Mouse (Mus musculus) CD4-positive, CD25-positive, alpha-beta regulatory T cell, adult 4 months (primary cell): ENCODE data around the gene Hikeshi. TPM values are rescaled to one million over a fixed set of nuclear protein-coding genes. Genes with fewer than 3 reads are reported as not detected.

Source experiments
- ATAC-seq: one replicate; pipeline ENCODE4 v1.8.0; 2017
- polyA plus RNA-seq, 2 experiments: library from polyadenylated mRNA; unstranded; fragments of 100-300 nt; shearing (Covaris generic); gene quantifications; one replicate each; pipeline ENCODE4 v1.2.1; 2017

Gene Hikeshi
- 10 to 100 TPM; 72.1 to 83.5 TPM for polyA plus RNA-seq

DNA sequence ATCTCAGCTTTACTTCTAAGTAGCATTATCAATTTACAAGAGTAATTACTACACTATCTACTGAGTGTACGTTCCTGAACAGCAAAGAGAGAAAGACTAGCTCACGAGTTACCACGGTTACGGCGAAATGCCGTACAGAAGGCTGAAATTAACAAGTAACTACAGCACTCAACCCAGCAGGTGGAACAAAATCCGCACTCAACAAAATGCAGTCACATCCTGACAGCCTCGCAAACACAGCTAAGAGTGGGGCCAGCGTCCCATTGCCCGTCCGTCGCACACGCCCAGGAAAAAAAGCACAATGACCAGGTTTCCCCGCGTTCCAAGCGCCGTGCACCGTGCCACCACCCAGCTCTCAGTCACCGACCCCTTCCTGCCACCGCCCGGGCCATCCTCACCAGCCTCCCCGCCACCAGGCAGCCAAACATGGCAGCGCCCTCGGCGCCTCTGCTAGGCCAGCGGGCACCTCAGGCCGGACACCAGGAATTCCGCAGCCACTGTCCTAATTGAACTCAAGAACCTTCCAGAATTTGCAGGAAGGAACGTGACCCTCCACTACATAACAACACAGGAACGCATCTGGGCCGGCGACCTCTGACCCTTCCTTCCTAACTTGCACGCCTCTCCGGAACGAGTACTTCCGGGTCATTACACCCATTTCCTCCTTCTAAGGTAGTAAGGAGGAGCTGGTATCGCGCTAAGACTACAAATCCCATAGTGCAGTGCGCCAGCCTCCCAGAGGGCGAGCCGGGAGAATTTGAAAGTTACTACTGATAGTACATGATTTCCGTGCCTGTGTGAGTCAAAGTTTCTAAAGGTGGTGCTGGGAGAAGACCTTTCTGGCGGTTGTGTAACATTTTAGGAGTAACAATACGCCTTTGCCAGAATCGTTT, at the start of gene Hikeshi:
Gene Hikeshi, minus strand, starts transcription at position 634 of the 893 bp plus-strand sequence.
- peak; percentile 98 for ATAC-seq

DNA sequence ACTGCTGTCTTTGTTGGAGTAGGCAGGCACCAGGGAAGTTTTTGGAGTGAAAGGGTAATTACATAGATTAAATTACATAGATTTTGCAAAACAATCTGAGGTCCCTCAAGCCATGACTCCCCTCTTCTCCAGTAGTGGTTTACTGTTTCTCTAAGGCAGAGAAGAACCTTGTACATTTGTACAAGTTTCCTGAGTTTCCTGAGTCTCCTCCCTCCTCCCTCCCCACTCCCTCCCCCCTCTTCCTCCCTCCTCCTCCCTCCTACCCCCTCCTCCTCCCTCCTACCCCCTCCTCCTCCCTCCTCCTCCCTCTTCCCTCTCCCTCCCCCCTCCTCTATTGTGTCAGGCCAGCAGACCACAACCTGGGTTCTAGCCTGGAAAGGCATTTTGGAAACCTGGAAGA, 43.4 kb upstream of the Hikeshi start:
- no peak for ATAC-seq

DNA sequence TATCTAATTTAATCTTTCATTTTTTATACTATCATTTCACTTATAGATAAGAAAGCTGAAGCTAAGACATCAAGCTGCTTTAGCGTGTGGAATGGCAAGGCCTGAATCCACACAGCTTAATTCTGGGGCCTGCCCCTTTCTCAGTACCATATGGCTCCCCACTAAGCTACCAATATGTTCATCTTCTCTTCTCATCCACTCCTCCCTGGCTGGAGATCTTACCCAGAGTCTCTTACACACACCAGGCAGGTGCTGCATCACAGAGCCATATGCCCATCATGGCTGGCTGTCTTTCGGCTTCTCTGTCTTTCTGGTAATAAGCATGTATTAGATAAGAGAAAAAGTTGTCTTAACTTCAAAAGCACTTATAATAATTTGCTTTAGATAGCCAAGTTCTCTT, 42.4 kb upstream of the Hikeshi start:
- ATAC-seq = no peak

- peak; percentile 2 for ATAC-seq
Measured at GRCm38 (mm10) chr7:89981557-89981956, 40.6 kb upstream of the Hikeshi start.

DNA sequence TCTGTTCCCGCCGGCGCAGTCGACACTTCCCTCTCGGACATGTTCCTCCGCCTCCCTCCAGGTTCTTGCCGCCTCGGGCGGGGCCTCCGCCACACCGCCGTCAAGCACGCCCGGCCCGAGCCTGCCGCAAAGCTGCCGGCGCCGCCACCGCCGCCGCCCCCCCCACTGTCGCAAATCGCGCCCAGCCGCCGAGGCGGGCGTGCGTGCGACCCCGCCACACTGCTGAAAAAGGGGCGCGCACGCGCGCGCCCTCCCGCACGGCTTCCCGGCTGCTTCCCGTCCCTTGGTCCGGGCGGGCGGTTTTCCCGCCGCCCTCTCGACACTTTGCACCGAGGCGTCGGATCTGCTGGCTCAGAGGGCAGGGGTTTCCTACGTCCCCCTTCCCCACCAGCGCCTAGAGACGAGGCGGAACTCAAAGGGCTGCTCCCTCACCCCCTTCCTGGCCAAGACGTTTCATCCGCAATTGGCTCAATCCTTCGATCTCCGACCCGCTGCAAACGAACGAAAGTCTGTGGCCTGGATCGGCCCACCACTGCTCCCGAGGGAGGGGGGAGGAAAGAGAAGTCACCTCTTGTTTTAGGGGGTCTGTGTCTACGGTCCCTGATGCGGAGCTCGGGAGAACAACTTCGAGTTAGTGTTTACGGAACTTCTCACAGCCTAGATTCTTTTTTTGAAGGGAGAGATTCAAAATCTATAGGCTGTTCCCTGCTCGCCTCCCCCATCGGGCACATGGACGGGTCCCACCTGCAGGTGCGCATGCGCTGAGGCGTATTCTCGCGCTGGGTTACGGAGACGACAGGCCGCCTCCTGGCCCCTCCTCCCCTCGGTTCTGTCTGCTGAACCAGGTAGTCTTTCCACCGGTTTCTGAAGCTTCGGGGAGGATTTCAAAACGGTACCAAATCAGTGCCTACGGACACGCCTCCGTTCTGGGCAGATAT, 39.8 kb upstream of the Hikeshi start, which contains the start of gene Eed:
Gene Eed, minus strand, starts transcription at position 499 of the 938 bp plus-strand sequence.
- ATAC-seq = peak; percentile 82

DNA sequence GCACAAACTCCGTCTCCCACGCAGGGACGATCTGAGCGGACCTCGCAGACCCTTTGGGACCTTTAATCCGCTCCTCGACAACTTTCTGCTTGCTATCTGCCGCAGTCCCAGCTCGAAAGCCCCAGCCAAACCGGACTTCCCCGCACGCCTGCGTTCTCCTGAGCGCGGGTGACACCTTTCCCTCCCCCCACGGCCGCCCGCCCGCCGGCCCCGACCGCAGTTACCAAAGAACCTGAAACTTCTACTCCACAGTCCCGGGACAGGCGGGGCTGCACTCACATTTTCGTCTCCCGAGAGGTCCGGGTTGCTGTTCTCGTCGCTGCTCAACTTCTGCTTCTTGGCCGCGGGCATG, 39.1 kb upstream of the Hikeshi start:
- ATAC-seq = peak; percentile 27

- ATAC-seq = no peak
Measured at GRCm38 (mm10) chr7:89979432-89980130, 38.6 kb upstream of the Hikeshi start.

- ATAC-seq = no peak
Measured at GRCm38 (mm10) chr7:89976796-89977195, 35.8 kb upstream of the Hikeshi start.

DNA sequence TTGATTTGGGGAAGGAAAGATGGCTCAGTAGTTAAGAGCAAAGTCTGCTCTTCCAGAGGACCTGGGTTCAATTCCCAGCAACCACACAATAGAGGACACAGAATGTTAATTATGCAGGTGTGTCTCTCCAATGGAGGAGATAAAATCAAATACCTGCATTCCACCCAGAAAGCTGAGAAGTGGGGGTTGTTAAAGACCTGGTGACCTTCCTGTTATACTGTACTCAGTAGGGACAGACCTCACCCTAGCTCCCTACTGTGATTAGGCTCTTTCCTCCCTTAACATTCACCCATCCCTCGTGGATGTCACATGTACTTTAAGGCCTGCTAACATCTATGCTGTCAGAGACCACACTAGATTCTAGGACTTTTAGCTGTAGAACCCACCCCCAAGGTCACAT, 34.6 kb upstream of the Hikeshi start:
- ATAC-seq = no peak

DNA sequence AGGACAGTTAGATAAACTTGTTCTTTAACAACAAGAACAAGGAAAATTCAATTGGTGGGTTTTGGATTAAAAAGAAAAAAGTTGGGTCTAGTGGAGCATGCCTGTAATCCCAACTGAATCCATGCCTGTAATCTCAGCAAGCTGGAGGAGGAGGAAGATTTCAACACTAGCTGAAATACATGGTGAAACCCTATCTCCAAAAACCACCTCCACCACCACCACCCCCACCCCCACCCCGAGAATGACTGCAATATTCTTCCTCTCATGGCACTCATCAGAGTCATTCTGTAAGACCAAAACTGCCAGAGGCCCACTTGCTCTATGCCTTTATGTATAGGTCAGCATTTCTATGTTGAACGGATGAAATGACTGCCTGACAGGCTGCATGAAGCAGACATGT, 26.2 kb upstream of the Hikeshi start:
- no peak for ATAC-seq

GRCm38 (mm10) chr7:89966771-89967170, 25.8 kb upstream of the Hikeshi start:
- no peak for ATAC-seq

- ATAC-seq = no peak
Measured at GRCm38 (mm10) chr7:89963135-89963534, 22.1 kb upstream of the Hikeshi start.

GRCm38 (mm10) chr7:89957300-89957699, 16.3 kb upstream of the Hikeshi start:
- no peak for ATAC-seq

- ATAC-seq = no peak
Measured at GRCm38 (mm10) chr7:89954261-89954660, 13.3 kb upstream of the Hikeshi start.

- ATAC-seq = no peak
Measured at GRCm38 (mm10) chr7:89949403-89949802, 8.4 kb upstream of the Hikeshi start.

DNA sequence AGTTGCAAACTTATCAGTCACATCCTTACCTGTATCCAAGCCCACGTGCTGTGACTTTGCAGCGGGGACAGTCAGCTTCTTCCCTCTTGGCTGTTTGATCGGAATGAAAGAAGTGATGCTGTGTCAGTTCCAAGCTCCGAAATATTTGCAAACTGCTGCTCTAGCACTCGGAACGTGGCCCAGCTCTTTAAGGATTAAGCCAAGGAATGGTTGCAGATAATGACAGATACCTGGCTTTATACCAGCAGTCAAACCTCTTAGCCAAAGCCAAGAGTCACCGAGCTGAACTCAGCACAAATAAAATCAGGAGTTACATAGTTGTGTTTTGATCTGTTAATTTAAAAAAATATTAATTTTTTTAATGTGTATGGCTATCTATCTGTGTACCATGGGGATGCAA, 7.0 kb upstream of the Hikeshi start:
- no peak for ATAC-seq

- no peak for ATAC-seq
Measured at GRCm38 (mm10) chr7:89939497-89940353, 1.3 kb downstream of the Hikeshi start.

DNA sequence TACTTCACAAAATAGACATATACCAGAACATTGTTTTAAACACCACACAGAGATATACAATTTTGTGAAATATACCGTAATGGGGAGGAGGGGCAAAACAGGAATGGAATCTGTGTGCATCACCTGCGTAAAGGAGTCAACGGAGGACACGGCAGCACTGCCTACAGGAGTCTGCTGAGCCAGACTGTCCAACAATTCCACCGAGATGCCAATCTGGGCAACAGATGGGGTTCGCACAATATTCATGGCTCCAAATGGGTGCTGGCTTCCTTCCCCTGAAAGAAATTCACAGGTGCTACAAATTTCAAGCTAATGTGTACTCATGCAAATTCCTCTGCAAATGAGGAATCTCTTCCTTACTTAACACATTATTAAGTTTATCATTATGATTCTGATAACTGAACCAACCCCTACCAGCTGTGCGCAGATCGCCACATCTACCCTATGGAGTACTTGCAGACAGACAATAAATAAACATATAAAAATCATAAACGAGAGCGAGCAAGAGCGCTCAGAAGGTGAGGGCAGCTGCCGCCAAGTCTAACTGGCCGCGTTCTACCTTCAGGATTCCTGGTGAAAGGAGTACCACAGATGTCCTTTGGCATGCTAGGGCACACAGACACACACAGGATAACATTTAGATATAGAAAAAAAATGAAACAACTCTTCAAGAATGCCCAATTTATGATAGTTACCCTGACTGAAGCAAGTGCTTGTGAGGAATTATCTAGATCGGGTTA, 17.4 kb downstream of the Hikeshi start:
- no peak for ATAC-seq

DNA sequence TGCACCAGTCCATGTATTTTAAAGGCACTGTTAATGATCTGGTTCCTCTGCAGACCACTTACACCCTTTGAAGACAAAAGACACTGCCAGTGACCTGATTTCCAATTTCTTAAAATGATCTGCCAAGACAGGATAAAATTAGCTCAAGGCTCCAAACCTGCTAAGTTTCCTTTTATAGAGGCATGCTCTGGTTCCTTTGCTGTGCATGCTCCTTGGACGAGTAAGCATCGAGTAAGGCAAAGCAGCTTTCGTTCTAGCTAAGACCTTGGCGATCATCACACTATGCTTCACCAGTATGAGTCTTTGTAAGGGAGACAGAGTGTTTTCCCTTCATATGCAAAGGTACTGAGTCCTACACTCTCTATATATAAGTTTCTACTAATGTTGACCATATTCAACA, 23.2 kb downstream of the Hikeshi start:
- ATAC-seq = no peak

DNA sequence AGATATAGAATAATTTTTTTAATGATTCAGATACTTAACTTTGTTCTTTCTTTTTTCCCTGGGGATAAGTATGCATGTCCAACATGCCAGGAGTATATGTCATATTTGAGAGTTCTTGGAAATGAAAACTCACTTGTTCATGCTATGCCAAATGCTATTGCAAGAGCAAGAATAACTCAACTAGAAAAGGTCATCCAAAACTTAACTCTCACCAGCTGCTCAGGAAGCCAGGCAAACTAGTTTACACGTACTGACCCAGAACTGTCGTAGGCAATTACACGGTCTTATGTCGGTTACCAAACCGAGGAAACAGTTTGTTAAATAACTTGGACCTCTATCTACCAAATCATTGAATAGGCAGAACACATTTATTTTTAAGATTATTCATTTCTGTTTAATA, 24.3 kb downstream of the Hikeshi start:
- ATAC-seq = no peak
